Mouse (Mus musculus) duodenum, adult 2 months (tissue): ENCODE data around the gene Tnnt1. TPM values are rescaled to one million over a fixed set of nuclear protein-coding genes. Genes with fewer than 3 reads are reported as not detected.

Experiments used
- polyA plus RNA-seq: library from polyadenylated mRNA; depleted of rRNA; stranded (reverse); fragments of >200 nt; gene quantifications from 2 replicates; pipeline ENCODE4 v1.2.3, GENCODE M21; 2012; ENCODE audit warnings: low replicate concordance; rRNA removed

Gene Tnnt1
- polyA plus RNA-seq, result 0.16 and 0.62 TPM in 2 replicates

DNA sequence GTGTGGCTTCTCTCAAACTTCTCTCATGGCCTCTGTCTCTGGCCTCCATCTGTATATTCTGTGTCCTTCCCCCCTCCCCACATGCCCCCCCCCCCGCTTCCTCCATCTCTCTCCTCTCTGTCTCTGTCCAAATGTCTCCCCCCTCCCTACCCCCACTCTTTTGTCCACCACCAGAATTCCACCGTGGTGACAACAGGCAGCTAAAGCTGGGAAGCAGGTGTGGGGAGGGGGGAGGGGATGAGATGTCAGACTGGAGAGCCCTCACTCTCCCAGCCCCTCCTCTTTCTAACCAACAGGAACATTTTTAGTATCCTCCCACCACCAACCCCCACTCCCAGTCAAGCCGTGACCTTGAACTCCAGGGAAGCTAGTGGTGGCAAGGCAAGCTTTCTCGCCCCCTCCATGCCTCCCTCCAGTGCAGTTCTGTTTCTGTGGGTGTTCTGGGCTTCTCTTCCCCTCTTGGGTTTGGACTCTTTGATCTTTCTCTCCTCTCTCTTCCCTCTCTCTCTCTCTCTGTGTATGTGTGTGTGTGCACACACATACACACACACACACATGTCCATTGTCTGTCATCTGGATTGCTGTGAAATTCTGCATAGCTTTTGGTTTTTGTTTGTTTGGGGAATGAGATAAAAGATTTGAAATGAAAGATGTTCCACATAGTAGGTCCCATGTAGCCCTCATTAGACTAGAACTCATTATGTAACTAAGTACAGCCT is at the start of gene Tnnt1:
Gene Tnnt1 (minus strand): TSS at position 51 of the 719 bp plus-strand sequence.

DNA sequence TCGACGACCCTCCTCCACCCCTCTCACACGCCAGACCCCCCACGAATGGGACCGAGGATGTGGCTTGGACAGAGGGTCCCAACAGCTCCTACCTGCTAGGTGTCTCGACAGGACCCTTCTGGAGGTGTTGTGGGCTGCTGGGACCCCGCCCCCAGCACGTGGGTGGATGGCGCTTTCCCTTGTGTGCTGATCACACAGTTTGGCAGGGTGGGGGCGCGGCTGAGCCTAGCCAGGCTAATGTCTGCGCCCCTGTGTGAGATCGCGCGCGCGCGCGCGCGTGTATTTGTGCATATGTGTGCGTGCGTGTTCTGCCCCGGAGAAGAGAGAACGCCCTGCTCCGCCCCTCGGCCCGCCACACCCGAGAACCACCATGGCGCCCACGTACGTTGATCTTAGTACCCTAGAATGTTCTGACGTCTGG is 31.0 kb upstream of the Tnnt1 start, which contains the start of gene Syt5:
Gene Syt5 (minus strand): TSS at position 321 of the 421 bp plus-strand sequence.

DNA sequence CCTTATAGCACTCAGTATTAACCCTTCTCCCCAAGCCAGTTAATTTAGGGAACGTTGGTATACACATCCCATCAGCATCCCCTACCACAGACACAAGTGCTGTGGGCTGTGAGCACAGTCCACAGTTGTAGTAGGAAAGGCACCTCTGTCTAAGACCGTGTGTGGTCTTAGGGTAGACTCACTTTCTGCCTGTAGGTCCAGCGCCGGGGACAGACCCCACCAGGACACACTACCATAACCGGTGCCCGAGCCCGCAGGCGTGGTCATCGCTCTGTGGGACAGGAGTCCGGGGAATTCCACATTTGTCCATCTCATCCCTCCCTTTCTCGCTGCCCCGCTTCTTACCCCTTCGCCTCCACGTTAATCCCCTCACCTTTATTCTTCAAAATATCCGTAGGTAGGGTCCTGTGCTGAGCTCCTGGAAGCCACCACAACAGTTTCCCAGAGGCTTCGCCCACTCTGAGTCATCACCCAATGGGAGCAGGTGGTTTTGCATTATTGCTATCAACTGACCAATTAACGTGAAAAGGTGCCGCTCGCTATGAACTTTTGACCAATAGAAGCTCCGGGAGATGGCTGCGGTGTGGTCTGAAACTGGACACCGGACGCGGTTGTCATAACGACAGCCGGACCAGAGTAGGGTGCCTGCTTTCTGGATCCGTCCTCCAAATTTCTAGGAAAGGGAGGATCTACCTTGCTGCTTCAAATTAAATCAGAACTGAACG is 16.0 kb upstream of the Tnnt1 start, which contains the start of gene Dnaaf3:
Gene Dnaaf3 (minus strand): TSS at position 449 of the 725 bp plus-strand sequence.

DNA sequence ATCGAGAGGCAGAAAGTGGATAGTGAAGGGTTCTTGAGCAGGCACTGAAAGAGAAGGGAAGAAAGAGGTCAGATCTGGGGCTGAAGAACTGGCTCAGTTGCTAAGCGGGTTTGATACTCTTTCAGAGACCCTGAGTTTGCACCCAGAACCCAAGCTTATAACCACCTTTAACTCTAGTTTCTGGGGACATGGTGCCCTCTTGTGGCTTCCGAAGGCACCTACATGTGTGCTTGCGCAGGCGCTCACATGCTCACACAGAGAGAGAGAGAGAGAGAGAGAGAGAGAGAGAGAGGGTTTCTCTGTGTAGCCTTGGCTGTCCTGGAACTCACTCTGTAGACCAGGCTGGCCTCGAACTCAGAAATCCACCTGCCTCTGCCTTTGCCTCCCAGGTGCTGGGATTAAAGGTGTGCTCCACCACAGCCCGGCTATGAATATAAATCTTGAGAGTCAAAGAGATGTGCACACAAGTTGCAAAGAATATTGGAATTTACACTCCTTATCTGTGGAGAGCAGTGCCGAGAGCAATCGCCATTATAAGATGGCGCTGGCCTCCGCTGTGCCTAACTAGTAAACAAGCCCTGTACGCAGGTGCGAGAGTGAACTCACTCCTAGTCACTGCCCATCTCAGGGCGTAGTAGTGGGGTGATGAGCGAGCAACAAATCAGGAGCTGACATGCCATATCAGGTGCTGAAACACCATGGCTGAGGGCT is 8.2 kb upstream of the Tnnt1 start, which contains the start of gene Tnni3:
Gene Tnni3 (minus strand): TSS at position 18 of the 711 bp plus-strand sequence.

DNA sequence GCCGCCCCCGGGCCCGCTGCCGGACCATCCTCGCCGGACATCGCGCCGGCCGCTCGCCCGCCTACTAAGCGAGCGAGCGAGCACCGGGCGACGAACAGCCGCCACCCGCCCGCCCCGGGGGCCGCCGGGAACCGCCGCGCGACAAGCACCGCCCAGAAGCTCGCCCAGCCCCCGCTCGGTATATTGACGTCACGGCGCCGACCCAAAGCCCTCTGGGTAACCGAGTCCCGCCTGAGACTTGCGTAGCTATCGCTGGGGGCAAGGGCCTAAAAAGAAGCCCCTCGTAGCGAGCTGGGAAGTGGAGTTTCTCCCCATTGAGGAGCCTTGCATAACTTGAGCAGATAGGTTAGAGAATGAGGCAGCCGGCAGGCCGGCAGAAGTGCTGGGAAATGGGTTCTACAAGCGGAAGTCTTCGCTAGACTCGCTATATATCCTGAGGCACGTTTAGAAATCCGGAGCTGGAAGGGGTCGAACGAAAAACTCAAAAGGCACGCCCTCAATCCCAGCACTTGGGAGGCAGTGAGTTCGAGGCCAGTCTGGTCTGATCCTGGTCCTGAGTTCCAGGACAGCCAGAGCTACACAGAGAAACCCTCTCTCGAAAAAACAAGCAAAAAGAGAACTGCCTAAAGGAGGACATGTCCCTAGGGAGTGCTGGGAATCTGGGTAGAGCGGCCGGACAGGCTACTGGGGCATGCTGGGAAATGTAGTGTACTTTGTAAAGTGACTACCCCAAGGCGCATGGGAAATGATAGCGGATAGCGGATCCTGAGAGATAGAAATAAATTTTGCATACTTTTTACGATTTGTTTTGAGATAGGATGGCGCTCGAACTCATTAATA is 14.4 kb downstream of the Tnnt1 start, which contains the start of gene Ppp1r12c:
Gene Ppp1r12c (minus strand): TSS at position 123 of the 840 bp plus-strand sequence.

DNA sequence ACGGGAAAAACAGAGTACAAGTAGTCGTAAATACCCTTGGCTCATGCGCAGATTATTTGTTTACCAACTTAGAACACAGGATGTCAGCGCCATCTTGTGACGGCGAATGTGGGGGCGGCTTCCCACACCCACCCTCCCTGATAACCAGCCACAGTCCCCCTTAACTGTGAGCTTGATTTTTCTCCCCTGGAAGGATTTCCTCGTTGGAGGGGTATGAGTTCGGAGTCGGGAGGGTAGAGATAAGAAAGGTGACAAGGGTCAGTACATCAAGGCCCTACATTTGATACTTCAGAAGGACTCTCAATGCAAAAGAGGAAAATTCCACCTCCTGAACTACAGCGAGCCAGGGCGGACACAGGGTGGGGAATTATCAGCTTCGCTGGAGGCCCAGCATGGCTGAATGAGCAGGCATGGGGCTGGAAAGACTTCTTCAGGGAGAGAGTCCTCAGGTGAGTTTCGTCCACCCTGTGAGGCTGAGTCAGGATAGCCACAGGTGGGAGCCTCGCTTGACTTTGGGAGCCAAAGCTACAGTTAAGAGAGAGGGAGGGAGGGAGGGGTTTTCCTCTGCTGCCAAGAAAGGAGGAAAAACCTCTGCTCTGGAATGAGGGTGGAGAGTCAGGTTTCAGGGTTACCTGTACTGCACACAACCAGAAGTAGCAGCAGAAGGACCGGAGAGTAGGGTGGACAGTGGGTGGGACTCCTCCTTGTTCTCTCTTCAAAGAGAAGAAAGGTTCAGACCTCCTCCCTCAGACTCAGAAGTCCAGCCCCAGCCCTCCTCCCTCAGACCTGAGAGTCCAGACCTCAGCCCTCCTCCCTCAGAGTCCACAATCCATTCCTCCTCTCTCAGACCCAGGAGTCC is 55.4 kb downstream of the Tnnt1 start, which contains the start of gene Eps8l1:
Gene Eps8l1 (plus strand): TSS at position 99 of the 859 bp plus-strand sequence.

Other genes with a start within 250 kb of the Tnnt1 start
- gene Ncr1, start 178.7 kb downstream of the Tnnt1 start, polyA plus RNA-seq, result 0.07 TPM in 1 of 2 replicates, not detected in the other
- gene Gp6, start 118.6 kb downstream of the Tnnt1 start, polyA plus RNA-seq, result 0.02 TPM in 2 replicates
- gene Rdh13, start 70.7 kb downstream of the Tnnt1 start, polyA plus RNA-seq, result 11.8 and 13.8 TPM in 2 replicates
- 0.15 and 2.6 TPM in 2 replicates for gene Eps8l1, start 55.7 kb downstream of the Tnnt1 start, polyA plus RNA-seq
- 66.8 and 106 TPM in 2 replicates for gene Ppp1r12c, start 14.7 kb downstream of the Tnnt1 start, polyA plus RNA-seq
- gene Tnni3, start 7.8 kb upstream of the Tnnt1 start, polyA plus RNA-seq, result 1.9 and 2.2 TPM in 2 replicates
- 1.6 and 2.1 TPM in 2 replicates for gene Dnaaf3, start 16.1 kb upstream of the Tnnt1 start, polyA plus RNA-seq
- gene Syt5, start 31.2 kb upstream of the Tnnt1 start, polyA plus RNA-seq, result 4.5 and 5.8 TPM in 2 replicates
- 37.2 and 75.8 TPM in 2 replicates for gene Ptprh, start 87.7 kb upstream of the Tnnt1 start, polyA plus RNA-seq
- 185 and 471 TPM in 2 replicates for gene Tmem86b, start 115.0 kb upstream of the Tnnt1 start, polyA plus RNA-seq
- 104 and 147 TPM in 2 replicates for gene Ppp6r1, start 142.6 kb upstream of the Tnnt1 start, polyA plus RNA-seq
- gene Hspbp1, start 168.7 kb upstream of the Tnnt1 start, polyA plus RNA-seq, result 31.7 and 34.2 TPM in 2 replicates
- gene Brsk1, start 174.2 kb upstream of the Tnnt1 start, polyA plus RNA-seq, result 2.1 and 3.8 TPM in 2 replicates
- gene Tmem150b, start 208.9 kb upstream of the Tnnt1 start, polyA plus RNA-seq, result 44.7 and 105 TPM in 2 replicates
- 208 and 341 TPM in 2 replicates for gene Kmt5c, start 223.7 kb upstream of the Tnnt1 start, polyA plus RNA-seq
- gene Cox6b2, start 236.7 kb upstream of the Tnnt1 start, polyA plus RNA-seq, result 8.1 and 47.7 TPM in 2 replicates